Mouse (Mus musculus): Measurements from ENCODE around the gene Spin2f.
"Not testable (repeated sequence)": the region's sequence is repeated elsewhere in the genome, so short reads cannot be mapped to it uniquely, and the experiment has no call there.

The Spin2f gene

DNA sequence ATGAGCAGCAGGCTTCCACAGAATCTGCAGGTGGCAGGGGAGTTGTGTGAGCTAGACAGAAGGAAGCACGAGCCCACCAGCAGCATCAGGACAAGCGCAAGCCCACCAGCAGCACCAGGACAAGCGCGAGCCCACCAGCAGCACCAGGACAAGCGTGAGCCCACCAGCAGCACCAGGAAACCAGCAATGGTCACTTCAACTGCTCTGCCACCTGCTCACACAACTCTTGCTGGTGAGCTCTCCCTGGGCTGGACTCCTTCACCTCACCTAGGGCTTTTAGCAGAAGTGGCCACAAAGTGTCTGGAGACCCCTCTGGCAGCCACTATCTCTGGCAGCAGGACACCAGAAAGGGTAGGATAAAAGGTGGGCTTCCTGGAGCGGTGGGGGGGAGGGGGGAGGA is at the start of gene Spin2f:
Gene Spin2f (plus strand): TSS at position 301 of the 400 bp plus-strand sequence.
- DNase-seq (ENCODE audit: low spot score): not testable (repeated sequence)

GRCm38 (mm10) chrX:31212136-31212535 is 41.6 kb upstream of the Spin2f start:
- not testable (repeated sequence) for DNase-seq (ENCODE audit: low spot score)

- DNase-seq (ENCODE audit: low spot score): not testable (repeated sequence)
These were observed 30.2 kb upstream of the Spin2f start for GRCm38 (mm10) chrX:31223536-31223935.

DNA sequence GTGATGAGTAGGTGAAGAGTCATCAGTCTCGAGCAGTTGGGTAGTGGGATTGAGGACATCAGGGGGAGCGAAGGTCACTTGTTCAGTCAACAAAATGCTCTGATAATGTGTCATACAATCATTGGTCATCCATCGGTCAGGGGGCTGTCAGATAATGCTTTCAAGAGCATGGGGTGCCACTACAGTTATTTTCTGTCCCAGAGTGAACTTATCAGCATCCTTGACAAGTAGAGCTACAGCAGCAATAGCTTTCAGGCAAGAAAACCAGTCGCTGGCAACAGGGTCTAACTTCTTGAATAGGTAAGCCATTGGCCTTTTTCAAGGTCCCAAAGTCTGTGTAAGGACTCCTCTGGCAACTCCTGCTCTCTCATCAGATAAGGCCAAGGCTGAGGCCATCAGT is 18.6 kb upstream of the Spin2f start:
- not testable (repeated sequence) for DNase-seq (ENCODE audit: low spot score)

DNA sequence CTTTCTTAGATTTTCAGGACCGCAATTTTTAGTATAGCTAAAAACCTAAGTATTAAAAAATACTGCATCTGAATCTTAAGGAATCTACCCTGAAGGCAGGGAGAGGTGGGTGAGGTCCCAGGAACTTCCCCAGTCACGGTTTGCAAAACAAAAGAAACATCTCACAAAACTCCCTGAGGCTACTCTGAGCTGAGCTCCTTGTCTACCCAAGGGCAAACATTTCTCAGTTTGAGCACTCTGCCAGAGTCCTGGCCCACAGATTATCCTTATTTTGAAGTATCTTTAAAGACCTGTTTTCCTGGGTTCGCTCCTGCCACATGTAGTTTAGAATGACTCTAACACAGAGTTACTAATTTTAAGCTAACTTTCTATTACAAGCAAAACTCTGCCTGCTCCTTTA is 11.9 kb upstream of the Spin2f start:
- not testable (repeated sequence) for DNase-seq (ENCODE audit: low spot score)
